Mouse (Mus musculus) right cerebral cortex, postnatal 36 days (tissue): ENCODE measurements around the gene Gm28897.
"Not testable (repeated sequence)": the region's sequence is repeated elsewhere in the genome, so short reads cannot be mapped to it uniquely, and the experiment has no call there.

Experiments used
- DNase-seq, 2 experiments: peaks; one replicate each; pipeline ENCODE4 v3.0.0; 2022; ENCODE audit warnings: low spot score in 2 of 2, mixed read lengths in 1 of 2

The Gm28897 gene

DNA sequence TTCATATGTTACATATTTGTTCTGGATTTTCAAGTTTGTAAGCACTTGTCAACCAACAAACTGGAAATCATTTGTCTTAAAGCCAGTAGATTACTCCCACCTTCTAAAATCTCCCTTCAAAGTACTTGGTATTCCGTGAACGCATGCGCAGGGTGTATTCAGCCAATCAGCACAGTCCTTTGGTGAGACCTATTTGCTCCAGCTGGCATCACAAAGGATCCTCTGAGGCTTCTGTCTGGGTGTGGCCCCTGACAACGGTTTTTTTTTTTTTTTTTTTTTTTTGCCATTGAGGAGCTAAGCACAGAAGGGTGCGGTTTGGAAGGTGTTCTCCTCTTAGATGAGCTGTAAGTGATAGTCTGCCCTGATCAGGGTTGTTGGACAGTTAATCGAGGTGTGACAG is at the start of gene Gm28897:
Gm28897 (plus strand) TSS at position 301 of the 400 bp plus-strand sequence.
- DNase-seq = not testable (repeated sequence)
